Mouse (Mus musculus): ENCODE measurements at regions not wholly inside any gene's neighbourhood (a gene's known extent, or its start where the extent isn't known, plus 50 kb on each side); places are given as distances from the start of the nearest gene placed in this dataset.

- ATAC-seq (ENCODE audit: low FRiP score, low read depth) = no peak
- H3K4me2 ChIP-seq (replicated peaks) = no peak overlapping the region
- H3K4me3 ChIP-seq = no peak overlapping the region
- H3K9ac ChIP-seq = no peak overlapping the region
- no peak overlapping the region for H3K27ac ChIP-seq
- H3K4me1 ChIP-seq = peaks cover 33% of the 10 kb centered on the region
- peaks cover 14% of the 10 kb centered on the region for H3K27me3 ChIP-seq
- 53% methylated on average over 7 of the region's 7 CpGs for WGBS
- H3K9me3 ChIP-seq = no peaks in the 10 kb centered on the region
- H3K36me3 ChIP-seq = no peaks in the 10 kb centered on the region
Measured at GRCm38 (mm10) chr3:149846941-149847539, 856.7 kb upstream of the Adgrl2 start.

GRCm38 (mm10) chr3:149845826-149846486 is 855.6 kb upstream of the Adgrl2 start:
- H3K4me3 ChIP-seq = no peak overlapping the region
- H3K9ac ChIP-seq = no peak overlapping the region
- H3K36me3 ChIP-seq = no peaks in the 10 kb centered on the region
- ATAC-seq (ENCODE audit: low FRiP score, low read depth) = no peak
- H3K27me3 ChIP-seq = peaks cover 16% of the 10 kb centered on the region
- H3K4me2 ChIP-seq (replicated peaks) = peak overlapping the region; percentile 63
- H3K9me3 ChIP-seq = no peaks in the 10 kb centered on the region
- H3K27ac ChIP-seq = no peak overlapping the region
- 30% methylated on average over 3 of the region's 3 CpGs for WGBS
- peaks cover 33% of the 10 kb centered on the region for H3K4me1 ChIP-seq

- H3K27ac ChIP-seq = no peak overlapping the region
- peak overlapping the region; percentile 50 for H3K9ac ChIP-seq
- H3K36me3 ChIP-seq = no peaks in the 10 kb centered on the region
- peaks cover 19% of the 10 kb centered on the region for H3K27me3 ChIP-seq
- ATAC-seq (ENCODE audit: low FRiP score, low read depth) = no peak
- peak overlapping the region; percentile 28 for H3K4me3 ChIP-seq
- no peaks in the 10 kb centered on the region for H3K9me3 ChIP-seq
- WGBS = 2% methylated on average over 18 of the region's 18 CpGs
- H3K4me1 ChIP-seq = peaks cover 33% of the 10 kb centered on the region
- H3K4me2 ChIP-seq (replicated peaks) = peak overlapping the region; percentile 63
Measured at GRCm38 (mm10) chr3:149845083-149845825, 854.9 kb upstream of the Adgrl2 start.

- no peak overlapping the region for H3K4me3 ChIP-seq
- peaks cover 12% of the 10 kb centered on the region for H3K4me1 ChIP-seq
- H3K36me3 ChIP-seq = no peaks in the 10 kb centered on the region
- H3K9me3 ChIP-seq = no peaks in the 10 kb centered on the region
- no peak overlapping the region for H3K4me2 ChIP-seq (replicated peaks)
- H3K27me3 ChIP-seq = peaks cover 17% of the 10 kb centered on the region
- no peak overlapping the region for H3K27ac ChIP-seq
- H3K9ac ChIP-seq = no peak overlapping the region
- ATAC-seq (ENCODE audit: low FRiP score, low read depth) = no peak
Measured at GRCm38 (mm10) chr3:149837921-149838320, 847.6 kb upstream of the Adgrl2 start.

GRCm38 (mm10) chr3:149836467-149837233 is 846.3 kb upstream of the Adgrl2 start:
- H3K36me3 ChIP-seq = no peaks in the 10 kb centered on the region
- WGBS = 15% methylated on average over 11 of the region's 11 CpGs
- ATAC-seq (ENCODE audit: low FRiP score, low read depth) = no peak
- no peak overlapping the region for H3K9ac ChIP-seq
- H3K9me3 ChIP-seq = no peaks in the 10 kb centered on the region
- H3K4me2 ChIP-seq (replicated peaks) = peak overlapping the region; percentile 32
- peaks cover 17% of the 10 kb centered on the region for H3K27me3 ChIP-seq
- peaks cover 8% of the 10 kb centered on the region for H3K4me1 ChIP-seq
- H3K4me3 ChIP-seq = no peak overlapping the region
- no peak overlapping the region for H3K27ac ChIP-seq

GRCm38 (mm10) chr3:149827181-149827580 is 836.8 kb upstream of the Adgrl2 start:
- Histone ChIP-seq H3K9me3 (no peaks in the 10 kb centered on the region), H3K4me3 (no peak overlapping the region), H3K4me1 (peaks cover 7% of the 10 kb centered on the region; the same call in 1 of the 2 replicates), H3K4me2 (replicated peaks) (no peak overlapping the region), H3K36me3 (no peaks in the 10 kb centered on the region), H3K27ac (no peak overlapping the region), H3K27me3 (0 out of 2 replicates have a peak, but pooled peaks cover 3% of the 10 kb centered on the region), H3K9ac (no peak overlapping the region)
- 18% methylated on average over 2 of the region's 2 CpGs for WGBS
- ATAC-seq (ENCODE audit: low FRiP score, low read depth) = no peak

GRCm38 (mm10) chr3:149826757-149827156 is 836.4 kb upstream of the Adgrl2 start:
- H3K4me1 ChIP-seq = peaks cover 7% of the 10 kb centered on the region; the same call in 1 of the 2 replicates
- WGBS = 19% methylated on average over 9 of the region's 9 CpGs
- H3K4me3 ChIP-seq = no peak overlapping the region
- H3K9ac ChIP-seq = no peak overlapping the region
- H3K9me3 ChIP-seq = no peaks in the 10 kb centered on the region
- ATAC-seq (ENCODE audit: low FRiP score, low read depth) = no peak
- H3K27me3 ChIP-seq = 0 out of 2 replicates have a peak, but pooled peaks cover 3% of the 10 kb centered on the region
- H3K4me2 ChIP-seq (replicated peaks) = no peak overlapping the region
- no peak overlapping the region for H3K27ac ChIP-seq
- no peaks in the 10 kb centered on the region for H3K36me3 ChIP-seq

GRCm38 (mm10) chr3:149820670-149821069 is 830.3 kb upstream of the Adgrl2 start:
- Histone ChIP-seq H3K9ac (no peak overlapping the region), H3K27me3 (no peaks in the 10 kb centered on the region), H3K4me2 (replicated peaks) (no peak overlapping the region), H3K27ac (no peak overlapping the region), H3K4me1 (no peaks in the 10 kb centered on the region), H3K36me3 (no peaks in the 10 kb centered on the region), H3K9me3 (no peaks in the 10 kb centered on the region), H3K4me3 (no peak overlapping the region)
- ATAC-seq (ENCODE audit: low FRiP score, low read depth) = no peak
- 24% methylated on average over 3 of the region's 3 CpGs for WGBS

- ATAC-seq (ENCODE audit: low FRiP score, low read depth) = no peak
- Histone ChIP-seq H3K9ac (no peak overlapping the region), H3K27me3 (no peaks in the 10 kb centered on the region), H3K4me2 (replicated peaks) (no peak overlapping the region), H3K4me3 (no peak overlapping the region), H3K27ac (no peak overlapping the region), H3K36me3 (no peaks in the 10 kb centered on the region), H3K9me3 (no peaks in the 10 kb centered on the region), H3K4me1 (no peaks in the 10 kb centered on the region)
- 56% methylated on average over 4 of the region's 4 CpGs for WGBS
Measured at GRCm38 (mm10) chr3:149819863-149820262, 829.5 kb upstream of the Adgrl2 start.

- H3K36me3 ChIP-seq = no peaks in the 10 kb centered on the region
- H3K9me3 ChIP-seq = no peaks in the 10 kb centered on the region
- no peaks in the 10 kb centered on the region for H3K4me1 ChIP-seq
- no peak overlapping the region for H3K4me3 ChIP-seq
- no peak overlapping the region for H3K27ac ChIP-seq
- no peak for ATAC-seq (ENCODE audit: low FRiP score, low read depth)
- no peak overlapping the region for H3K9ac ChIP-seq
- H3K27me3 ChIP-seq = no peaks in the 10 kb centered on the region
- 59% methylated on average over 2 of the region's 2 CpGs for WGBS
- no peak overlapping the region for H3K4me2 ChIP-seq (replicated peaks)
Measured at GRCm38 (mm10) chr3:149819081-149819480, 828.7 kb upstream of the Adgrl2 start.

- Histone ChIP-seq H3K9me3 (no peaks in the 10 kb centered on the region), H3K4me3 (no peak overlapping the region), H3K9ac (no peak overlapping the region), H3K4me2 (replicated peaks) (no peak overlapping the region), H3K27me3 (no peaks in the 10 kb centered on the region), H3K36me3 (no peaks in the 10 kb centered on the region), H3K27ac (no peak overlapping the region), H3K4me1 (no peaks in the 10 kb centered on the region)
- no peak for ATAC-seq (ENCODE audit: low FRiP score, low read depth)
- 75% methylated on average over 2 of the region's 2 CpGs for WGBS
Measured at GRCm38 (mm10) chr3:149811036-149811435, 820.7 kb upstream of the Adgrl2 start.

GRCm38 (mm10) chr3:149805345-149805744 is 815.0 kb upstream of the Adgrl2 start:
- Histone ChIP-seq H3K4me2 (replicated peaks) (no peak overlapping the region), H3K27me3 (no peaks in the 10 kb centered on the region), H3K27ac (no peak overlapping the region), H3K9me3 (no peaks in the 10 kb centered on the region), H3K9ac (no peak overlapping the region), H3K4me1 (no peaks in the 10 kb centered on the region), H3K36me3 (no peaks in the 10 kb centered on the region), H3K4me3 (no peak overlapping the region)
- ATAC-seq (ENCODE audit: low FRiP score, low read depth) = no peak
- 71% methylated on average over 6 of the region's 6 CpGs for WGBS

Measured in limb, embryonic 13.5 days (tissue).